Mouse (Mus musculus) thymus, adult 2 months (tissue): ENCODE data around the gene Poc1a. TPM values are rescaled to one million over a fixed set of nuclear protein-coding genes. Genes with fewer than 3 reads are reported as not detected.

Source experiments
- DNase-seq: peaks from one replicate; pipeline ENCODE4 v3.0.0; 2021
- H3K27ac ChIP-seq: fragments of 200-500 bp; 2 replicates; pipeline ENCODE4 v1.5.1; 2012; ENCODE audit warnings: low read length, control low read depth; ENCODE audit not compliant: control insufficient read depth, insufficient read depth
- H3K27me3 ChIP-seq: fragments of 200-500 bp; 2 replicates; pipeline ENCODE4 v1.6.1; 2012; ENCODE audit warnings: mild to moderate bottlenecking, low read length, moderate library complexity, mixed read lengths; ENCODE audit not compliant: control insufficient read depth, insufficient read depth
- H3K36me3 ChIP-seq: fragments of 200-500 bp; 2 replicates; pipeline ENCODE4 v1.6.1; 2012; ENCODE audit warnings: mild to moderate bottlenecking, low read length, moderate library complexity; ENCODE audit not compliant: control insufficient read depth, insufficient read depth
- H3K4me1 ChIP-seq: fragments of 200-500 bp; replicated peaks from 2 replicates; pipeline ENCODE4 v1.6.1; 2012; ENCODE audit warnings: low read length; ENCODE audit not compliant: control insufficient read depth, insufficient read depth
- H3K4me3 ChIP-seq: fragments of 200-500 bp; 2 replicates; pipeline ENCODE4 v1.5.1; 2012; ENCODE audit warnings: mild to moderate bottlenecking, low read length, control low read depth, moderate library complexity; ENCODE audit not compliant: control insufficient read depth, insufficient read depth
- CTCF ChIP-seq: fragments of 200-500 bp; IDR thresholded peaks from 2 replicates; pipeline ENCODE4 v1.5.1; 2012; ENCODE audit warnings: mild to moderate bottlenecking, control low read depth, low read length, moderate library complexity, borderline replicate concordance; ENCODE audit not compliant: control insufficient read depth, poor library complexity, insufficient read depth; ENCODE audit errors: extremely low read depth
- POLR2A ChIP-seq: fragments of 200-500 bp; IDR thresholded peaks from 2 replicates; pipeline ENCODE4 v1.6.1; 2012; ENCODE audit warnings: mild to moderate bottlenecking, low read length, control low read depth, moderate library complexity; ENCODE audit not compliant: control insufficient read depth, poor library complexity, insufficient read depth; ENCODE audit errors: extremely low read depth
- WGBS: fragments of 180-500 bp; shearing (Covaris S2); methylation state at CpG from one replicate; pipeline ENCODE4 v1.1.7; 2018; 5-methylcytosine and 5-hydroxymethylcytosine counted together
- polyA plus RNA-seq: library from polyadenylated mRNA; depleted of rRNA; stranded (reverse); fragments of >200 nt; gene quantifications from 2 replicates; pipeline ENCODE4 v1.2.3, GENCODE M21; 2012

The Poc1a gene
- polyA plus RNA-seq, 1 experiment: 30.2 TPM

DNA sequence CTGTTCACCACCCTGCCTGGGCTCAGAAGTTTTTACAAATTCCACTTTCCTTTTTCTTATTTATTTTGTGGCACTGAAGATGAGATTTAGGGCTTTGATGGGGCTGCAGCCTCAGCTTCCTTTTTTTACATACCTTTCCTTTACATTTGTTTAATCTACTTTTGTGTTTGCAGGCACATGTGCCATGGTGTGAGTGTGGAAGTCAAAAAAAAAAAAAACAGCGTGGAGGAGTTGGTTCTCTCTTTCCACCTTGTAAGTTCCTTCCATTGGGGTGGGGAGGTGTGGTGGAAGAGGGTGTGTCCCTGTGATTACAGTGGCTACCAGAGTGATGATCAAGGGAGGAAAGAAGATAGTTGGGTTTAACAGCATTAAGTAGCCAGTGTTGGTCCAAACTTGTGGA lies 5.1 kb upstream of the Poc1a start:
- DNase-seq: no peak
- 23% methylated on average over 1 of the region's 1 CpGs for WGBS
- H3K4me3 ChIP-seq: no peak overlapping the region
- TF ChIP-seq POLR2A: no peak
- no peak for TF ChIP-seq CTCF
- H3K36me3 ChIP-seq: no peaks in the 10 kb centered on the region
- no peaks in the 10 kb centered on the region for H3K27me3 ChIP-seq
- H3K27ac ChIP-seq: no peak overlapping the region
- H3K4me1 ChIP-seq: no peaks in the 10 kb centered on the region

GRCm38 (mm10) chr9:106280386-106280785 lies 475 bp upstream of the Poc1a start:
- Histone ChIP-seq H3K4me3 (peak overlapping the region; percentile 57), H3K27me3 (no peaks in the 10 kb centered on the region), H3K4me1 (peaks cover 7% of the 10 kb centered on the region), H3K36me3 (no peaks in the 10 kb centered on the region), H3K27ac (peak overlapping the region; percentile 16; the same call in 1 of the 2 replicates)
- DNase-seq: peak; percentile 42
- 1% methylated on average over 14 of the region's 14 CpGs for WGBS
- TF ChIP-seq CTCF (peak; percentile 45; the same call in 1 of the 2 replicates), POLR2A (no peak)

GRCm38 (mm10) chr9:106282024-106282423 lies 1.2 kb downstream of the Poc1a start:
- no peaks in the 10 kb centered on the region for H3K36me3 ChIP-seq
- no peak overlapping the region for H3K4me3 ChIP-seq
- 88% methylated on average over 3 of the region's 3 CpGs for WGBS
- DNase-seq: no peak
- H3K4me1 ChIP-seq: peaks cover 7% of the 10 kb centered on the region
- TF ChIP-seq CTCF (no peak), POLR2A (no peak)
- H3K27ac ChIP-seq: no peak overlapping the region
- H3K27me3 ChIP-seq: no peaks in the 10 kb centered on the region

- no peak overlapping the region for H3K4me3 ChIP-seq
- 90% methylated on average over 4 of the region's 4 CpGs for WGBS
- no peaks in the 10 kb centered on the region for H3K36me3 ChIP-seq
- no peaks in the 10 kb centered on the region for H3K27me3 ChIP-seq
- no peaks in the 10 kb centered on the region for H3K4me1 ChIP-seq
- no peak for DNase-seq
- TF ChIP-seq CTCF (no peak), POLR2A (no peak)
- H3K27ac ChIP-seq: no peak overlapping the region
These were observed 6.3 kb downstream of the Poc1a start for GRCm38 (mm10) chr9:106287165-106287564.

GRCm38 (mm10) chr9:106288864-106289263 lies 8.0 kb downstream of the Poc1a start:
- TF ChIP-seq CTCF (peak; percentile 74; the same call in 1 of the 2 replicates), POLR2A (no peak)
- peak; percentile 70 for DNase-seq

GRCm38 (mm10) chr9:106289841-106290240 lies 9.0 kb downstream of the Poc1a start:
- Histone ChIP-seq H3K36me3 (peaks cover 3% of the 10 kb centered on the region; the same call in 1 of the 2 replicates), H3K4me3 (no peak overlapping the region), H3K27ac (no peak overlapping the region), H3K27me3 (no peaks in the 10 kb centered on the region), H3K4me1 (no peaks in the 10 kb centered on the region)
- 95% methylated on average over 8 of the region's 8 CpGs for WGBS
- TF ChIP-seq CTCF: no peak
- TF ChIP-seq POLR2A: no peak
- no peak for DNase-seq

More at GRCm38 (mm10) chr9:106288864-106289263, 8.0 kb downstream of the Poc1a start:
- Histone ChIP-seq H3K36me3 (no peaks in the 10 kb centered on the region), H3K27ac (no peak overlapping the region), H3K27me3 (no peaks in the 10 kb centered on the region), H3K4me3 (no peak overlapping the region), H3K4me1 (no peaks in the 10 kb centered on the region)
- WGBS: 42% methylated on average over 3 of the region's 3 CpGs

GRCm38 (mm10) chr9:106290636-106291122 lies 9.8 kb downstream of the Poc1a start:
- Histone ChIP-seq H3K36me3 (peaks cover 3% of the 10 kb centered on the region; the same call in 1 of the 2 replicates), H3K27ac (no peak overlapping the region), H3K4me1 (no peaks in the 10 kb centered on the region), H3K4me3 (no peak overlapping the region), H3K27me3 (no peaks in the 10 kb centered on the region)
- WGBS: 92% methylated on average over 17 of the region's 17 CpGs
- DNase-seq: no peak
- TF ChIP-seq CTCF (no peak), POLR2A (no peak)
